Mouse (Mus musculus) mature B cell (primary cell): ENCODE measurements around the gene Rbm34.
"Not testable (repeated sequence)": the region's sequence is repeated elsewhere in the genome, so short reads cannot be mapped to it uniquely, and the experiment has no call there.

Experiments used
- in situ Hi-C: fragments of 300-500 bp; cut with MboI; formaldehyde crosslinking; loops from 2 replicates; pipeline ENCODE4 v1.14.3; 2019

The Rbm34 gene

GRCm38 (mm10) chr8:126970579-126971313 lies at the start of gene Rbm34:
TSS of gene Rbm34 (minus strand) at chr8:126971071.
- in situ Hi-C loops: no loop called here

- in situ Hi-C loops: no loop called here
Observed at GRCm38 (mm10) chr8:127011668-127012067, 40.8 kb upstream of the Rbm34 start.

DNA sequence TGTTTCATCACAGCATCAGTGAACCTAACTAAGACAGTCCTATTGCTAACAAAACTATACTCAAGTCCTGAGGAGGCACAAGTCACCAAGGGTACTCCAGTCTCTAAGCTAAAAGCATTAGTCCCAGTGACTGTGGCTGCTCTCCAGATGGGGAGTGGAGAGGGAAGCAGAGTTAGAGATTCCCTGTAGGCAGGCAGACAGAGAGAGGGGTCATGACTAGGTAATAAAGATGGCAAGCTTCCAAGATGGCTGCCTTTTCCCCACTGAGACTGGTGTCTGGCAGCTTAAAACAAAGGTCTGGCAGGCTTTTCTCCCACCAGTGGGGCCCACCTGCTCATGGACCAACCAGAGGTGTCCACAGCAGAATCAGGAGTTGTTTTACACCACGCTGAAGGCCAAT lies 23.6 kb upstream of the Rbm34 start:
- in situ Hi-C loops: no loop called here

GRCm38 (mm10) chr8:126989363-126990153 lies 18.7 kb upstream of the Rbm34 start:
- in situ Hi-C loops: no loop called here

GRCm38 (mm10) chr8:126988346-126989006 lies 17.6 kb upstream of the Rbm34 start:
- in situ Hi-C loops: no loop called here

DNA sequence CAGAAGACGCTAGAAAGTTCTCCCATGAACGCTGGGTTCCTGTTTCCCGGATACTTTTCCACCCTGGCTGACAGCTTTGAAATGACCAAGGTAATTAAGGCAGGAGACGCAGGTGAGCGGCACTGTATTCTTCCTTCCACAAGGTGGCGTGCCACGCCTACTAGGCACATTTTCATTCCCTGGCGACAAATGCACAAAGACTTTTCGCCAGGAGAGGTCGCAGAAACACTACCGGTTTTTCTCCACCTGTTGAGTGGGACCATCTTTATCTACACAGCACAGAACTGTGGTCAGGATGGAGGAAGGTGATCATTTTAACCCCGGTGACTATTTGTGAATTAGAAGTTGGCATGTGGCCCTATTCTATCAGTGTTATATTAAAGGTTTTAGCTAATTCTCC lies 15.6 kb upstream of the Rbm34 start:
- in situ Hi-C loops: no loop called here

GRCm38 (mm10) chr8:126980046-126980445 lies 9.2 kb upstream of the Rbm34 start:
- in situ Hi-C loops: no loop called here

- in situ Hi-C loops: no loop called here
Observed at GRCm38 (mm10) chr8:126979091-126979920, 8.4 kb upstream of the Rbm34 start.

DNA sequence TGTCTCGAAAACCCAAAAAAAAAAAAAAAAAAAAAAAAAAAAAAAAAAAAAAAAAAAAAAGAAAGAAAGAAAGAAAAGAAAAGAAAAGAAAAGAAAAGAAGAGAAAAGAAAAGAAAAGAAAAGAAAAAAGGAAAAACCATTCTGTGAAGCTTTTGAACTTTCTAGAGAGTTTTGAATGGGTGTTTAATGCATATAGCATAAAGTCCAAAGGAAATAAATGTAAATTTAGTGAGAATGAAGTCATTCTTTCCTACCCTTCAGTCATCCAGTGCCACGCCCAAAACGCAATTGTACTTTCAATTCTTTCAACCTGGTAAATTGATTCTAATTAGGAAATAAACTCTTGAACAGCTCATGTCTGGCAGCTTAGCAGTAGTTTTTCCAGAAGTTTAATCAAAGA lies 7.7 kb upstream of the Rbm34 start:
- in situ Hi-C loops: not testable (repeated sequence)

DNA sequence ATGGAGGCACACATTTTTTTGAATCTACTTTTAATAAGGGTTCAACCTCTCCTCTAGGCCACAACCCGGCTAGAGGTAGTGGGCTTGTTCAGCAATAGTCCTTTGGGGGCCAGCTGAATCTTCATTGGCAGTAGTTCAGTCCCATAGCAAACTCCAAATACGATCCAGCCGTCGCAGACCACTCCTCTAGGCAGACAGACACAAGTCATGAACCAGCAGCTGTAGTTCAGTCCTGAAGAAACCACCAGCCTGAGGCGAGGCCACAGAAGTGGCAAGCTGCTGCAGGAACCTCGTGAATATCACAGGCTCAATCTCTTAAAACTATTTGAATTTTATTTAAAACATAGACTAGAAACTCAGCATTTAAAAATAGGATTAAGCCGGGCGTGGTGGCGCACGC lies 7.2 kb upstream of the Rbm34 start:
- in situ Hi-C loops: no loop called here

- in situ Hi-C loops: no loop called here
Observed at GRCm38 (mm10) chr8:126976608-126977348, 5.9 kb upstream of the Rbm34 start.

DNA sequence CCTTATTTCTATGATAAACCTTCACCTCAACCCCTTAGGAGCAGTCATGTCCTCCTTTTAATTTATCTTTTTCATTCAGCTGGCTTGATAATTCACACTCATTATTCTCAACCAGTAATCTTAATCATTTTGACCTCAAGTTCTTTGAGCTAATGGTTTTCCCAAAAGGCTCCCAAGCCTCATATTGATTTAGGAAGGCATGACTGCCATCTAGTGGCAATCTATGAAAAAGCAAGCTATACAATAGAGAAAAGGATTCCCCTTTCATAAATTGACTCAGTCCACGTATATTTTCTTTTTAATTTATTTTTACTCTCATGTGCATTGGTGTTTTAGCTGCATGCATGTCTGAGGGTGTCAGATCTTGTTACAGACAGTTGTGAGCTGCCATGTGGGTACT lies 4.8 kb upstream of the Rbm34 start:
- in situ Hi-C loops: no loop called here

GRCm38 (mm10) chr8:126974511-126974910 lies 3.6 kb upstream of the Rbm34 start:
- in situ Hi-C loops: no loop called here

DNA sequence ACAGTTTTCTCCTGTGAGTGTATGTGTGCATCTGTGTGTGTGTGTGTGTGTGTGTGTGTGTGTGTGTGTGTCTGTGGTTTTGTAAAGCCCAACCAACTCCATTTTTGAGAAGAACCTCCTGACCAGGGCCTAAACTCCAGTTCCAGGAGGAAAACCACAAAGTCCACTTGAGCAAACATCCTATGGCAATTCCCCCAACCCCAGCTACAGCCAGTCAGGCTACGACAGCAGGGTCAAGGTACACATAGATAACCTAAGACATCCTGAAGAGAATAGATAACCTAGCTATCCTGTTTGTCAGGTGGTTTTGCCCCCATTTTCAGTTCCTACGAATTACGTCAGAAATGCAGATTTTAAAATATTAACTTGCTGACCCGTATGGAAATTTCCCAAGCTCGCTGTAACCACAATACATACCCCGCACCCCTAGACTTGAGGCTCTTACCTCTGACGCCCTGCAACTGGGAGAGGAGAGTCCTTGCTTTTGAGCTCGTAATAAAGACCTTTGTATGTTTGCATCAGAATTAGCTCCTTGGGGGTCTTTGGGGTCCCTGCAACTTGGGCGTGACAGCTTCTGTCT lies 2.9 kb upstream of the Rbm34 start:
- in situ Hi-C loops: no loop called here

- in situ Hi-C loops: no loop called here
Observed at GRCm38 (mm10) chr8:126972649-126973048, 1.8 kb upstream of the Rbm34 start.

DNA sequence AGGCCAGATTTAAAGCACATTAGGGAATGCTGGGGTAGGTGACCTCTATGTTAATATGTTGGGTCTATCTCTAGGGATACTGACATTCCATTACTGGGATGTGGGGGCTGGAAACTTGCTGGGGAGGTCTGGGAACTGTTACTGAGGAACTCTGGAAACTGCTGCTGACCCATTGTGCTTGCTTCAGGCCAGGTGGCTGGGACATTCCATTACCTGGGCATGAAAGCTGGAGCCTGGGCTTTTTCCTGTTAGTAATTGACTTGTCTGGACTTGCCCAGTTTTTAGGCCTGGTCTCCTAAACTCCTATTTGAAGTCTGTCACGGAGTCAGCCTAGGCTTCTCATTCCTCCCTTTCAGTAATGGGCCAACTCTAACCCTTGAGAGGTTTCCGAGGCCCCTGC lies 1.2 kb upstream of the Rbm34 start:
- in situ Hi-C loops: no loop called here

DNA sequence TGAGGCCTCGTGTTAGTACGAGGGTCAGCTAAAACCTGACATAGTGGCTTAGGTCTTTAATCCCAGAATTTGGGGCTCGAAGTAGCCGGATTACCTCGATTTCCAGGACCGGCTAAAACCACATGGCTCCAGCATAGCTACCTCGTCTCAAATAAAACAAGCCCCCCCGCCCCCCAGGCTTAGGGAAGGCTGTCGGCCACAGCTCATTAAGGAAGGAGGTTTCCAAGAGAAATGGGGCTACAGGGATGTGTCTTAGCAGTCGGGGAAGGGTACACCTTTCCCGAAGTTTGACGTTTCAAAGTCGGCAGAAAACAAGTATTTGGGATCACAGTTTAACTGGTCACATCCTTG lies 418 bp upstream of the Rbm34 start:
- in situ Hi-C loops: no loop called here

GRCm38 (mm10) chr8:126969546-126969945 lies 1.3 kb downstream of the Rbm34 start:
- in situ Hi-C loops: no loop called here

GRCm38 (mm10) chr8:126968107-126968506 lies 2.8 kb downstream of the Rbm34 start:
- in situ Hi-C loops: no loop called here

GRCm38 (mm10) chr8:126965246-126965645 lies 5.6 kb downstream of the Rbm34 start:
- in situ Hi-C loops: no loop called here

- in situ Hi-C loops: no loop called here
Observed at GRCm38 (mm10) chr8:126962871-126963270, 8.0 kb downstream of the Rbm34 start.
